Mouse (Mus musculus): ENCODE measurements around the gene Wdr11. TPM values are rescaled to one million over a fixed set of nuclear protein-coding genes. Genes with fewer than 3 reads are reported as not detected.

Wdr11 gene
- polyA plus RNA-seq, 1 experiment from 2014 or later: 15.3 TPM

GRCm38 (mm10) chr7:129636992-129637391 lies 45.3 kb downstream of the Wdr11 start:
- H3K9me3 ChIP-seq (ENCODE audit: control insufficient read depth): no peaks in the 10 kb centered on the region
- ATAC-seq: no peak
- peaks cover 46% of the 10 kb centered on the region for H3K36me3 ChIP-seq (ENCODE audit: control insufficient read depth, insufficient read depth)
- no peak for TF ChIP-seq CTCF (IDR thresholded peaks at IDR 0.05; ENCODE audit: low read depth)
- H3K4me2 ChIP-seq (replicated peaks; ENCODE audit: low read depth): no peak overlapping the region
- 68% methylated on average over 9 of the region's 9 CpGs for WGBS
- no peak overlapping the region for H3K27ac ChIP-seq (ENCODE audit: low read depth, low read length)
- no peaks in the 10 kb centered on the region for H3K4me1 ChIP-seq (replicated peaks; ENCODE audit: control insufficient read depth, insufficient read depth, low read length)
- H3K27me3 ChIP-seq (replicated peaks; ENCODE audit: control insufficient read depth, insufficient read depth, low read length): no peaks in the 10 kb centered on the region
- no peak overlapping the region for H3K9ac ChIP-seq (ENCODE audit: low read depth, low read length)
- H3K4me3 ChIP-seq (ENCODE audit: low read depth, low read length): no peak overlapping the region

GRCm38 (mm10) chr7:129637906-129638475 lies 46.3 kb downstream of the Wdr11 start:
- Histone ChIP-seq H3K4me3 (ENCODE audit: low read depth, low read length) (no peak overlapping the region), H3K36me3 (ENCODE audit: control insufficient read depth, insufficient read depth) (peaks cover 36% of the 10 kb centered on the region), H3K4me1 (replicated peaks; ENCODE audit: control insufficient read depth, insufficient read depth, low read length) (no peaks in the 10 kb centered on the region), H3K9ac (ENCODE audit: low read depth, low read length) (no peak overlapping the region), H3K4me2 (replicated peaks; ENCODE audit: low read depth) (no peak overlapping the region), H3K9me3 (ENCODE audit: control insufficient read depth) (no peaks in the 10 kb centered on the region), H3K27ac (ENCODE audit: low read depth, low read length) (no peak overlapping the region), H3K27me3 (replicated peaks; ENCODE audit: control insufficient read depth, insufficient read depth, low read length) (no peaks in the 10 kb centered on the region)
- TF ChIP-seq CTCF (IDR thresholded peaks at IDR 0.05; ENCODE audit: low read depth): no peak
- peak; percentile 51 for ATAC-seq
- WGBS: 72% methylated on average over 5 of the region's 5 CpGs

GRCm38 (mm10) chr7:129639006-129639405 lies 47.3 kb downstream of the Wdr11 start:
- no peak for TF ChIP-seq CTCF (IDR thresholded peaks at IDR 0.05; ENCODE audit: low read depth)
- no peaks in the 10 kb centered on the region for H3K4me1 ChIP-seq (replicated peaks; ENCODE audit: control insufficient read depth, insufficient read depth, low read length)
- 86% methylated on average over 5 of the region's 5 CpGs for WGBS

GRCm38 (mm10) chr7:129639833-129640232 lies 48.2 kb downstream of the Wdr11 start:
- no peak for TF ChIP-seq CTCF (IDR thresholded peaks at IDR 0.05; ENCODE audit: low read depth)
- Histone ChIP-seq H3K4me2 (replicated peaks; ENCODE audit: low read depth) (no peak overlapping the region), H3K27me3 (replicated peaks; ENCODE audit: control insufficient read depth, insufficient read depth, low read length) (no peaks in the 10 kb centered on the region), H3K9me3 (ENCODE audit: control insufficient read depth) (no peaks in the 10 kb centered on the region), H3K27ac (ENCODE audit: low read depth, low read length) (no peak overlapping the region), H3K9ac (ENCODE audit: low read depth, low read length) (no peak overlapping the region), H3K36me3 (ENCODE audit: control insufficient read depth, insufficient read depth) (peaks cover 17% of the 10 kb centered on the region), H3K4me3 (ENCODE audit: low read depth, low read length) (no peak overlapping the region), H3K4me1 (replicated peaks; ENCODE audit: control insufficient read depth, insufficient read depth, low read length) (no peaks in the 10 kb centered on the region)
- ATAC-seq: no peak
- WGBS: 85% methylated on average over 6 of the region's 6 CpGs

More at GRCm38 (mm10) chr7:129639006-129639405, 47.3 kb downstream of the Wdr11 start:
- Histone ChIP-seq H3K9me3 (ENCODE audit: control insufficient read depth) (no peaks in the 10 kb centered on the region), H3K4me2 (replicated peaks; ENCODE audit: low read depth) (no peak overlapping the region), H3K4me3 (ENCODE audit: low read depth, low read length) (no peak overlapping the region), H3K9ac (ENCODE audit: low read depth, low read length) (no peak overlapping the region), H3K36me3 (ENCODE audit: control insufficient read depth, insufficient read depth) (peaks cover 26% of the 10 kb centered on the region), H3K27me3 (replicated peaks; ENCODE audit: control insufficient read depth, insufficient read depth, low read length) (no peaks in the 10 kb centered on the region), H3K27ac (ENCODE audit: low read depth, low read length) (no peak overlapping the region)
- no peak for ATAC-seq

- no peaks in the 10 kb centered on the region for H3K4me1 ChIP-seq (replicated peaks; ENCODE audit: control insufficient read depth, insufficient read depth, low read length)
- H3K9me3 ChIP-seq (ENCODE audit: control insufficient read depth): no peaks in the 10 kb centered on the region
- ATAC-seq: no peak
- no peaks in the 10 kb centered on the region for H3K27me3 ChIP-seq (replicated peaks; ENCODE audit: control insufficient read depth, insufficient read depth, low read length)
- no peaks in the 10 kb centered on the region for H3K36me3 ChIP-seq (ENCODE audit: control insufficient read depth, insufficient read depth)
- WGBS: 93% methylated on average over 4 of the region's 4 CpGs
- TF ChIP-seq CTCF (IDR thresholded peaks at IDR 0.05; ENCODE audit: low read depth): no peak
- no peak overlapping the region for H3K4me3 ChIP-seq (ENCODE audit: low read depth, low read length)
- no peak overlapping the region for H3K4me2 ChIP-seq (replicated peaks; ENCODE audit: low read depth)
- H3K27ac ChIP-seq (ENCODE audit: low read depth, low read length): no peak overlapping the region
- no peak overlapping the region for H3K9ac ChIP-seq (ENCODE audit: low read depth, low read length)
Measured at GRCm38 (mm10) chr7:129643290-129643689, 51.6 kb downstream of the Wdr11 start.

GRCm38 (mm10) chr7:129647798-129648197 lies 56.1 kb downstream of the Wdr11 start:
- H3K4me2 ChIP-seq (replicated peaks; ENCODE audit: low read depth): no peak overlapping the region
- H3K4me1 ChIP-seq (replicated peaks; ENCODE audit: control insufficient read depth, insufficient read depth, low read length): no peaks in the 10 kb centered on the region
- no peak overlapping the region for H3K4me3 ChIP-seq (ENCODE audit: low read depth, low read length)
- no peaks in the 10 kb centered on the region for H3K27me3 ChIP-seq (replicated peaks; ENCODE audit: control insufficient read depth, insufficient read depth, low read length)
- no peak for TF ChIP-seq CTCF (IDR thresholded peaks at IDR 0.05; ENCODE audit: low read depth)
- no peak for ATAC-seq
- no peak overlapping the region for H3K27ac ChIP-seq (ENCODE audit: low read depth, low read length)
- no peaks in the 10 kb centered on the region for H3K9me3 ChIP-seq (ENCODE audit: control insufficient read depth)
- no peaks in the 10 kb centered on the region for H3K36me3 ChIP-seq (ENCODE audit: control insufficient read depth, insufficient read depth)
- no peak overlapping the region for H3K9ac ChIP-seq (ENCODE audit: low read depth, low read length)
- WGBS: 69% methylated on average over 7 of the region's 7 CpGs

GRCm38 (mm10) chr7:129648938-129649337 lies 57.3 kb downstream of the Wdr11 start:
- no peaks in the 10 kb centered on the region for H3K9me3 ChIP-seq (ENCODE audit: control insufficient read depth)
- TF ChIP-seq CTCF (IDR thresholded peaks at IDR 0.05; ENCODE audit: low read depth): peak; percentile 94
- WGBS: 3% methylated on average over 6 of the region's 6 CpGs
- no peak overlapping the region for H3K27ac ChIP-seq (ENCODE audit: low read depth, low read length)
- H3K27me3 ChIP-seq (replicated peaks; ENCODE audit: control insufficient read depth, insufficient read depth, low read length): no peaks in the 10 kb centered on the region
- H3K4me2 ChIP-seq (replicated peaks; ENCODE audit: low read depth): no peak overlapping the region
- H3K4me1 ChIP-seq (replicated peaks; ENCODE audit: control insufficient read depth, insufficient read depth, low read length): no peaks in the 10 kb centered on the region
- no peak overlapping the region for H3K4me3 ChIP-seq (ENCODE audit: low read depth, low read length)
- ATAC-seq: peak; percentile 22; the same call in 1 of the 2 replicates
- H3K36me3 ChIP-seq (ENCODE audit: control insufficient read depth, insufficient read depth): no peaks in the 10 kb centered on the region
- H3K9ac ChIP-seq (ENCODE audit: low read depth, low read length): no peak overlapping the region
